Mouse (Mus musculus): ENCODE measurements around the gene Peak1. TPM values are rescaled to one million over a fixed set of nuclear protein-coding genes. Genes with fewer than 3 reads are reported as not detected.
A peak's percentile ranks its signal among the peaks of the same experiment; 100 is the strongest.

Gene Peak1
- polyA plus RNA-seq, 1 experiment from 2014 or later, result 32.2 TPM

- DNase-seq (no peak), ATAC-seq (ENCODE audit: insufficient read depth) (no peak)
- Histone ChIP-seq H3K9me3 (ENCODE audit: low read depth, low read length) (no peaks in the 10 kb centered on the region), H3K27me3 (ENCODE audit: insufficient read depth, low read length) (no peaks in the 10 kb centered on the region), H3K4me2 (no peak overlapping the region), H3K9ac (no peak overlapping the region), H3K4me1 (ENCODE audit: insufficient read depth) (no peaks in the 10 kb centered on the region), H3K36me3 (ENCODE audit: insufficient read depth) (no peaks in the 10 kb centered on the region), H3K27ac (ENCODE audit: low read depth) (no peak overlapping the region), H3K4me3 (ENCODE audit: low read depth, low read length) (no peak overlapping the region)
- 74% methylated on average over 21 of the region's 21 CpGs for WGBS
- no peak for TF ChIP-seq CTCF (IDR thresholded peaks at IDR 0.05; ENCODE audit: low read depth)
Measured at GRCm38 (mm10) chr9:56271326-56272246, 146.3 kb downstream of the Peak1 start.

DNA sequence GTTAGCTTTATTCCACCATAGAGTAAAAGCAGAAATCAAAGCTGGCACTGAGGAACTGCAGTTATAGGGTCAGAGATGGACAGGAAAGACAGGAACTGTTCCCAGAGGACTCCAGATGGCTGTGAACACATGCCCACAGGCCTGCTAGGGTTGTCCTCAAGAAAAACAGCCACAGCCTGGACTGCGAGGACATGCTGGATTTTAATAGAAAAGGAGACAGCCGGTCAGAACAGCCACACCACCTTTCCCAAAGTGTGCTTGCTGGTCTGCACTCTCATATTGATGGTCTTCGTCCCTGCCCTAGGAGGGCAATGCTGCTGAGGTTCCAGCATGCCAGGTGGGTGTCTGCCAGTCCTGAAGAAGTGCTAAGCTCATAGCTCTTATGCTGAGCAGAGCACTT lies 148.8 kb downstream of the Peak1 start:
- no peak overlapping the region for H3K4me2 ChIP-seq
- no peaks in the 10 kb centered on the region for H3K4me1 ChIP-seq (ENCODE audit: insufficient read depth)
- DNase-seq (no peak), ATAC-seq (ENCODE audit: insufficient read depth) (no peak)
- no peak overlapping the region for H3K4me3 ChIP-seq (ENCODE audit: low read depth, low read length)
- 87% methylated on average over 3 of the region's 3 CpGs for WGBS
- no peaks in the 10 kb centered on the region for H3K36me3 ChIP-seq (ENCODE audit: insufficient read depth)
- no peak overlapping the region for H3K27ac ChIP-seq (ENCODE audit: low read depth)
- H3K9ac ChIP-seq, result no peak overlapping the region
- TF ChIP-seq CTCF (IDR thresholded peaks at IDR 0.05; ENCODE audit: low read depth), result no peak
- H3K27me3 ChIP-seq (ENCODE audit: insufficient read depth, low read length), result no peaks in the 10 kb centered on the region
- no peaks in the 10 kb centered on the region for H3K9me3 ChIP-seq (ENCODE audit: low read depth, low read length)

DNA sequence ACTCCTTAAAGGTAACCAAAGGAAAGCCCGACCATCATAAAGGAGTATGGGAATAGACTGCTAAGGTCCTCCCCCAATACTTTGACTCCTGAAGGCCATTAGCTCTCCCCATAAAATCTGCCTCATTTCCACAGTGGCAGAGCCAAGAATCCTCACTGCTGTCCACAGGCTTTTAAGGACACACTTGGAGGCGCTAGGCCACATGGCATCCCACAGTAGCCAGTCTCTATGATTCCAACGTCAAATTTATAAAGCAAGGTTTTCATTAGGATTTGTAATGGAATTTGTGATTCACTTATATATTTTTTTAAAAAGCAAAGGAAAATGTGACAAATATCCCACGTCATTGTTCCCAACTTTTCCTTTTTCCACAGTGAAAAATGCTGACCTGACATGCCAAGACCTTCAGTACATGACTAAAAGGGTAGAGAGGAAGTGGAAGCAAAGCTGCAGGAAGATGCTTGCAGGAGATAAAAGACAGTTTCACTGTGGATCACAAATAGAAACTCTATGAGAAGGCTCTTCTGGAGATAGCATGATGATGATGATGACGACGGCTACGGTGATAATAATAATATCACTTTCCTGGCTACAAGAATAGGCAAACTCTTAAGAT lies 151.6 kb downstream of the Peak1 start:
- peak; percentile 16 for DNase-seq
- no peak overlapping the region for H3K9ac ChIP-seq
- H3K27ac ChIP-seq (ENCODE audit: low read depth), result no peak overlapping the region; the same call in 1 of the 2 replicates
- H3K9me3 ChIP-seq (ENCODE audit: low read depth, low read length), result no peaks in the 10 kb centered on the region
- no peaks in the 10 kb centered on the region for H3K27me3 ChIP-seq (ENCODE audit: insufficient read depth, low read length)
- H3K4me1 ChIP-seq (ENCODE audit: insufficient read depth), result no peaks in the 10 kb centered on the region
- 81% methylated on average over 7 of the region's 7 CpGs for WGBS
- no peak for TF ChIP-seq CTCF (IDR thresholded peaks at IDR 0.05; ENCODE audit: low read depth)
- H3K36me3 ChIP-seq (ENCODE audit: insufficient read depth), result no peaks in the 10 kb centered on the region
- no peak overlapping the region for H3K4me3 ChIP-seq (ENCODE audit: low read depth, low read length)
- ATAC-seq (ENCODE audit: insufficient read depth), result no peak
- no peak overlapping the region for H3K4me2 ChIP-seq

DNA sequence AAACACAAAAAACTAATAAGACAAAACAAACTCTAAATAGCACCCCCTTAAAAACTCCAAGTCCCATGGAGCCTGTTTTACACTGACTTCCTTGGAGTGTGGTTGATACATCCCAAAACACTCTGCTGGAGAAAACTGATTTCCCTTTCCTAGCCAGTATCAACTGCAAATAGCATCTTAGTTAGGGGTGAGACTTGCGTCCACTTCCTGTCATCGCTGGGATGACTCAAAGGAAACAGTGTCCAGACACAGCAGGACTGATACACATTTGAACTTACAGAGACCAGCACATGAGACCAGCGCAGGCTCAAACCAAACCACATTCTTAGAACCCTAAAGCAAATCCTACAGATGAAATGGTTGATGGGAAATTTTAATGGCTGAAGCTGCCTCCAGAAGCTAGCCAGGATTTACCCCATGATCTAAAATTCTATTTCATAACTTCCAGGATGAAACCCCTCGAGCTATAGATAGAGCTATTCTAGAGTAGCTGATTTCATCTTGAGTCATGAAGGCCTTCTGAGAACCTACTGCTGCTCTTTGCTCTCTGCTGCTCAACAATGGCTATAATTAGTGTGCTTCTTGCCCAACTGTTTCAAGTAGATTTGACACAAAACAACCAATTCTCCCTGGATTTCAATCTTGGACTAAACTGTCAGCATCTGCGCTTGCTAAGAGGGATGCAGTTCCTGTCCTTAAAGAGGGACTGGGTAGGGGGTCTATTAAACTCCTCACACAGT lies 152.2 kb downstream of the Peak1 start:
- no peaks in the 10 kb centered on the region for H3K27me3 ChIP-seq (ENCODE audit: insufficient read depth, low read length)
- no peak overlapping the region for H3K4me2 ChIP-seq
- WGBS, result 70% methylated on average over 5 of the region's 5 CpGs
- no peak overlapping the region; the same call in 1 of the 2 replicates for H3K27ac ChIP-seq (ENCODE audit: low read depth)
- H3K4me3 ChIP-seq (ENCODE audit: low read depth, low read length), result no peak overlapping the region
- DNase-seq (peak; percentile 24), ATAC-seq (ENCODE audit: insufficient read depth) (no peak)
- H3K4me1 ChIP-seq (ENCODE audit: insufficient read depth), result no peaks in the 10 kb centered on the region
- peaks cover under 1% of the 10 kb centered on the region for H3K9me3 ChIP-seq (ENCODE audit: low read depth, low read length)
- H3K36me3 ChIP-seq (ENCODE audit: insufficient read depth), result no peaks in the 10 kb centered on the region
- H3K9ac ChIP-seq, result no peak overlapping the region
- TF ChIP-seq CTCF (IDR thresholded peaks at IDR 0.05; ENCODE audit: low read depth), result no peak

DNA sequence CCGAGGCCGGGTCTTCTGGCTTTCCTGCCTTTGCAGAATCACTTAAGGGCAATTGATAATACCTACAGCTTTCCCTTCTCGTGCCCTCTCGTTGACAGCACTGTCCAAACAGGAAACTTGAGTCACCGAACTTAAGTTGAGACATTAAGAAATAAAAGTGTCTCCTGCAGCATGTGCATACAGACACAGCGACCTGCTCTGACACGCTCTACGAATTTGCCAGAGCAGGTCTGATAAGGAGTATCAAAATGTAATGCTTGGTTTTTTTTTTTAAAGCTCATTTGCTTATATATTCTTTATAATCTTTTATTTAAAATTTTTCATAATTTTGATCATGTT lies 152.9 kb downstream of the Peak1 start:
- no peak overlapping the region for H3K4me2 ChIP-seq
- peak; percentile 21 for DNase-seq
- peaks cover 6% of the 10 kb centered on the region for H3K9me3 ChIP-seq (ENCODE audit: low read depth, low read length)
- H3K27me3 ChIP-seq (ENCODE audit: insufficient read depth, low read length), result no peaks in the 10 kb centered on the region
- no peak overlapping the region for H3K27ac ChIP-seq (ENCODE audit: low read depth)
- no peak for TF ChIP-seq CTCF (IDR thresholded peaks at IDR 0.05; ENCODE audit: low read depth)
- no peaks in the 10 kb centered on the region for H3K4me1 ChIP-seq (ENCODE audit: insufficient read depth)
- no peak for ATAC-seq (ENCODE audit: insufficient read depth)
- no peaks in the 10 kb centered on the region for H3K36me3 ChIP-seq (ENCODE audit: insufficient read depth)
- H3K9ac ChIP-seq, result no peak overlapping the region
- no peak overlapping the region for H3K4me3 ChIP-seq (ENCODE audit: low read depth, low read length)
- 18% methylated on average over 8 of the region's 8 CpGs for WGBS

DNA sequence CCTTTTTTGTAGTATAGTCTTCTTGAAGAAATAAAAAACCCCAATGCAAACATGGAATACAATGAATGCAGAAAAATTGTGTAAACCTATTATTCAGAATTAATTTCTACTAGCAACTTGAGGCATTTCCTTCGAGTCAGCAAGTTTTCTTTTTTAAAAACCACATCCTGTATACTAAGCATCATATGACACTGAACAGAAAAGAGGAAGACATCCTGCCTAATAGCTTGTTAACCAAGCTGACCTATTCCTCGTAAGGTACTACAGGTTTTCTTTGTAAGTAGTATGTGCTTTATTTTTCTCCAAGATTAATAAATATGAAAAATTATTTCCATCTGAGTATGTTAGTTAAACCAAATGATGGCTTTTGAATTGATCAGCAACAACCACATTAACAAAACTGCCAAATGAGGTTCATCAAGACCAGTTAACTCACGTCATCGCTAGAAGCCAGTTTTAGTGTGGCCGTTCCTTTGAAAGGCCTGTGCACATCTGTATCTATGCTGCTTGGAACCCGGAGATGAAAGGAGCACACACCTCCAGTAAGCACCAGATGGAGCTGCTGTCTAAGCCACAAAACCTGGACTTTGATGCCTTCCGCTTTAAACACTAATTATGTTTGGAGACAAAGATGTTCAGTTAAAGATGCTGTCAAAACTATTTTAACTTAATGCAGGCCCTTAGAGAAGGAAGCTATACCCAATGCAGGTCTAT lies 153.4 kb downstream of the Peak1 start:
- peaks cover 6% of the 10 kb centered on the region for H3K9me3 ChIP-seq (ENCODE audit: low read depth, low read length)
- H3K4me2 ChIP-seq, result no peak overlapping the region
- 45% methylated on average over 7 of the region's 7 CpGs for WGBS
- TF ChIP-seq CTCF (IDR thresholded peaks at IDR 0.05; ENCODE audit: low read depth), result peak; percentile 62
- H3K4me3 ChIP-seq (ENCODE audit: low read depth, low read length), result no peak overlapping the region
- H3K9ac ChIP-seq, result no peak overlapping the region
- no peaks in the 10 kb centered on the region for H3K27me3 ChIP-seq (ENCODE audit: insufficient read depth, low read length)
- no peak overlapping the region for H3K27ac ChIP-seq (ENCODE audit: low read depth)
- peaks cover 3% of the 10 kb centered on the region; the same call in 1 of the 2 replicates for H3K36me3 ChIP-seq (ENCODE audit: insufficient read depth)
- ATAC-seq (ENCODE audit: insufficient read depth) (no peak), DNase-seq (peak; percentile 60)
- H3K4me1 ChIP-seq (ENCODE audit: insufficient read depth), result peaks cover 3% of the 10 kb centered on the region; the same call in 1 of the 2 replicates
